Mouse (Mus musculus) spleen, adult 12 weeks (tissue): ENCODE measurements around the gene A530016L24Rik.

Source experiments
- DNase-seq: peaks from one replicate; pipeline ENCODE4 v3.0.0; 2022; ENCODE audit warnings: low spot score

A530016L24Rik gene

DNA sequence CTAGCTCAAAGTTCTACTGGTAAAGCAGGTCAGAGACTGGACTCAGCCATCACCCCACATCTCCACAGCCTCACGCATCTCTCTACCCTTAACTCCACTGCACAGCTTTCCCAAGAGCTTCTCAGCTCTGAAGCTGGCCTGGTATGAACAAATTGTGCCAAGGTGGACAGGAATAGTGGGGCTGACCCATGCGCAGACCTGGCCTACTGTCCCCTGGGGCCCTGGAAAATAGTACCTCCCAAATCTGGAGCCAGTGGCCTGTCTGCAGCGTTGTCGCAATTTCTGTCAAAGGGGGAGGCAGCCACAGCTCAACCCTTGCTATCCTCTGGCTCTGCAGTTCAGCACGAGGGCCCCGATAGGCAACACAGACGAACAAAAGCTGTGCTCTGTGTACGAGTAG lies at the start of gene A530016L24Rik:
Gene A530016L24Rik, plus strand, starts transcription at position 315 of the 400 bp plus-strand sequence.
- no peak for DNase-seq

DNA sequence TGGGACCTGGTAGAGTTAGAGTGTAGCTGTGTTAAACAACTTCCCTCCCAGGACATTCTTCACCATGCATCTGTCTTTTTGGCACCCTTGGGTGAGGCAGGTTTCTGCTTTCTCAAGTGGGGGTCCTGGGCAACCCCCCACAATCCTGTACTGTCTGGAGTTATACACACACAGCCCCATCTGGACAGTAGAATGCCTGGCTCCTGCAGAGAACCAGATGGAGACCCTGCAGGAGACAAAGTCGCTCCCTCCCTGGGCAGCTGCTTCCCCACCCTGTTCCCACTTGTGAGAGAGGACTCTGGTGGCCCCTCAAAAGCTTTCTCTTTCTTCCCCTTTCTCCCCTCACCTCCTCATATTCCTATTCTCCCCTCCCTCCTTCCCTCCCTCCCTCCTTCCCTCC lies 49.3 kb upstream of the A530016L24Rik start:
- no peak for DNase-seq

DNA sequence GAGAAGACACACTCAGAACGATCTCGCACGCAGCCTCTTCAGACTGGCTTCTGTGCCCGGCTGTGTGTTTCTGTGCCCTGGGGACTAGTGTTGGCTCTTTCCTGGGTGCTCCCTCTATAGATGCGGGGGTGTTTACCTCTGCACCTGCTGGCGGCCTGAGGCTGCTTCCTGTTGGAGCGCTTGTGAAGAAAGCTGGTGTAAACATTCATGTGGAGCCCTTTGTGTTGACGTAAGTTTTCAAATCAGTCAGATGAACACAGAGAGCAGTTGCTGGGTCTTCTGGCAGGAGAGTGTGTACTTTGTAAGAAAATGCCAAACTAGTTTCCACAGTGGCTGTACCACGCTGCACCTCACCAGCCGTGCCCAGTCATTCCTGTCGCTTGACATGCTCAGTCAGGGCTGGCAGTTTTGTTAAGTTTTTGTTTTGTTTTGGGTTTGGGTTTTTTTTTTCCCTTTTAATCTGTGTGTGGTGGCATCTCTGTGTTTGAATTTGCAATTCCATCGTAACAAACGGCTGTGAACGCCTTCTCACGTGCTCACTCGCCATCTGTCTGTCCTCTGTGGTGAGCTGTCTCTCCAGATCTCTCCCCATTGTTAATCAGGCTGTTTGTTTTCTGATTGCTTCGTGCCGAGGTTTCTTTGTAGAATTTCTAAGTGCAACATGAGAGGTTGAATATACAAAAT lies 40.0 kb upstream of the A530016L24Rik start:
- DNase-seq, result no peak

DNA sequence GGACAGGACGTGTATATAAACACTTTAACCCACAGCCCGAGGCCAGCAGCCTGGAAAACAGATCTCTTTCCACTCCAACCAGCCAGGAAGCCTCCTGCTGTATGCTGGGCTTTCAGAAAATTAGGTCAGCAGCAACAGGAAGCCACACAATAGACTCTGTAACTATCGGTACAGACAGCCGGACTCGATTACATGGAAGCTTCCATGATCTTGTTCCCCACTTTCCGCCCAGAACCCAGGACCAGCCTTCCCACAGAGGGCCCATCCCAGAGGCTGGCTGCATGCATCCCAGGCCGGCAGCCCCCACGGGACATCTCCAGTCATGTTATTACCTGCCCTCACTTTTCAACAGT lies 39.4 kb upstream of the A530016L24Rik start:
- no peak for DNase-seq

DNA sequence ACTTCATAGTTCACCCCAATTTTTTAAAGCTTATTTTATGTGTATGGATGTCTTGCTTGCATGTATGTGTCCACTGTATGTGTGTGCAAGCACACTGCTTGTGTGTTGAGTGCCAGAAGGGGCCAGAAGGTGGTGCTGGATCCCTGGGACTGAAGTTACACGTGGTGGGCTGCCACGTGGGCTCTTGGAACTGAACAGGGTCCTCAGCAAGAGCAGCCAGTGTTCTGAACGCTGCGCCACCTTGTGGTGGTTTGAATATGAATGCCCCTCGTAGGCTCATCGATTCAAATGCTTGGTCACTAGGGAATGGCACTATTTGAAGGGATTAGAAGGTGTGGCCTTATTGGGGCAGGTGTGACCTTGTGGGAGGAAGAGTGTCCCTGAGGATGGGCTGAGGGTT lies 38.4 kb upstream of the A530016L24Rik start:
- DNase-seq, result no peak

DNA sequence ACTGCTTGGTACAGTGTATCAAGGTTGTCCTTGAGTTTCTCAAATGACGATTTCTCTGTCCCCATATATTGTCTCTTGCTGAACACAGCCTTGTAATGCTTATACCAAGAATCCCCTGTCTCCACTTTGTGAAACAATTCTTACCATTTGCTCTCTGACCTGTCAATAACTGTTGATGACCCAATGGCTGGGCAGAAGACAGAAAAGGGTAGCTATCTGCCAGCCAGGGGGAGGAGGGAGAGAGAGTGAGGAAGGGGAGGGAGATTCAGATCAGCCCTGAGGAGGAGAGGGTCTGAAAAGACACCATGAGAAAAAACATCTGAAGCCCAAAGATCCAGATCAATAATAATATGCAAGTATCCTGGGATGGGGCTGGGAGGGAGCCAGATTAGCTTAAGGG lies 37.9 kb upstream of the A530016L24Rik start:
- DNase-seq, result no peak

DNA sequence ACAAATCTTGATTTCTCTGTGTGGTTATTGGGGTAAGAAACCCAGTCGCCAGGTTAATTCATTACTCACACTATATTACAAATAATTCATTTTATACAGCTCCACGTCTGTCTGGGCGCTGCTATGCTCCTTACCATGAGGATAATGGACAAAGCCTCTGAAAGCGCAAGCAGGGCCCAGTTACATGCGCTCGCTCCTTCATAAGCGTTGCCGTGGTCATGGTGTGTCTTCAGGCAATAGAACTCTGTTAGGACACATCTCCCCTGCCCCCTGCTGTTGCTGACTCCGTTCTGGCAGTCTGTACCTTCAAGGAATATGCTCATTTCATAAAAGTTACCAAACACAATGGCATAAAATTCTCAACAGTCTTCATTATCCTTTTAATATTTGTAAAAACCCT lies 37.4 kb upstream of the A530016L24Rik start:
- DNase-seq, result no peak

DNA sequence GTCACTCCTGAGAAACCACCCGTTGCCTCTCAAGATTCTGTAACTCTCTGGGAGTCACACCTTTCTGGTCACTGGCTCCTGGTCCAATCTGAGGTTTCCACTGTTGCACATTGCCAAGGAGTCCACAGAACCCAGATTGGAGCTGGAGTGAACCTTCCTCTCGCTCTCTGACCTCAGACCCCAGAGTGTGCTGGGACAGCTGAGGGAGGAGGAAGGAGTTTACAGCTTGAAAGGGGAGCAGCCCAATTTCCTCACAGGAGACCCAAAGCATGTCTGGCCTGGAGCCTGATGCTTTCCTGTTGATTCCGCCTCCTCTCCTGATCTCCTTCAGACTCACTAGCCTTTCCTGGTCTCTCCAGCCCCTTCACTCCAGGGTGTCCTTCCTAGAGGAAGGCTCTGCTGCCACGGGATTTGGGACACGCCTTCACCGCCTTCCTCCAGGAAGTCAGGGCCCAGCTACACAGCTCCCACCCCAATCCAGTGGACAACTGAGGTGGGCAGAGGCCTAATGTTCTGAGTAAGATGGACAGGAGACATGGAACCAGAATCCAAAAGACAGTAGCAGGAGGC lies 33.0 kb upstream of the A530016L24Rik start:
- no peak for DNase-seq

DNA sequence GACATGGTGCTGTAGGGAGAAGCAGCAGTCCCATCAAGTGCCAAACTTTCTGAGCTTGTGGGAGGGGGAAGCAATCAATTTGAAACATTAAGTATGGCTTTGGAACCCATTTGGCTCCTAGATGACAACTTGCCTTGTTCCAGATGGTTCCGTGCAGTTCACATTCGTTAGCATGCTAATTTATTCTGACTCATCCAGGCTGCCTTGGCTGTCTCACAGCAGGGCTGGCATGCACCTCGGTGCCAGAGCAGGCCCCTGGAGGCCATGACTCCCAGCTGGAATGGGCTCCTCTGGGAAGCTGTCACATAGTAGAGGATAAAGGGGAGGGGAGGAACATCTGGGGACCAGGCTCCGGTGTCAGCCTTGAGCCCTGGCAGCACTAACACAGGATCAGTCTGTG lies 31.4 kb upstream of the A530016L24Rik start:
- DNase-seq, result no peak

DNA sequence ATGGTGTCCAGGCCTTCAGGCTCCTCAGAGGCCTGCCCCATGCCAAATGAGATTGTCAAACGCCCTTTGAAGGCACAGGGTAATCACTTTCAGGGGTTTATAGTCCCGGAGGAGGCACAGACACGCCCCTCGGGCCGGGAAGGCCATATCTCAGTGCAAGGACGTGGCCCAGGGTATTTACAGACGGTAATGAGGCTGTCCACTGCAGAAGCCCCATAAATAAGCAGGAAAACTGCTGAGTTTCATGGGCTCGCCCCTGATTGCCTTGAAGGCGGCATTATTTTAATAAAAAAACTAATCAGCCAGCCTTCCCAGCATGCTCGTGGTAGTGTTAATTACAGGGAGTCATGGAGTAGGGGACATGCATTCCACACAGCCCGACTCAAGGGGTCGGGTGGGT lies 26.8 kb upstream of the A530016L24Rik start:
- no peak for DNase-seq

DNA sequence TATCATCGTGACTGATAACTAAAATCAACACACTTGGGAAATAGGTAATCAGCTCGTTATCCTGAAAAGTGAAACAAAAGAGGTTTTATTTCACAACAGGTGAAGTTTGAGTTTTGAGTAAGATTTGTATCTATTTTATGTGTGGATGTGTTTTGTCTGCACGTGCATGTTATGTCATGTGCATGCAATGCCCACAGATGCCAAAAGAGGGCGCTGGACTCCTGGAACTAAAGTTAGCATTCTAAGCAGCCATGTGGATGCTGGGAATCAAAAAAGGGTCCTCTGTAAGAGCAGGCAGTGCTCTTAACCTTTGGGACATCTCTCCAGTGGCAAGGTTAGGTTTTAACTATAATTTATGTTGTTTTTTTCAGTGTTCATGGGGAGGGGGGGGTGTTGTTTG lies 26.0 kb upstream of the A530016L24Rik start:
- DNase-seq, result no peak

DNA sequence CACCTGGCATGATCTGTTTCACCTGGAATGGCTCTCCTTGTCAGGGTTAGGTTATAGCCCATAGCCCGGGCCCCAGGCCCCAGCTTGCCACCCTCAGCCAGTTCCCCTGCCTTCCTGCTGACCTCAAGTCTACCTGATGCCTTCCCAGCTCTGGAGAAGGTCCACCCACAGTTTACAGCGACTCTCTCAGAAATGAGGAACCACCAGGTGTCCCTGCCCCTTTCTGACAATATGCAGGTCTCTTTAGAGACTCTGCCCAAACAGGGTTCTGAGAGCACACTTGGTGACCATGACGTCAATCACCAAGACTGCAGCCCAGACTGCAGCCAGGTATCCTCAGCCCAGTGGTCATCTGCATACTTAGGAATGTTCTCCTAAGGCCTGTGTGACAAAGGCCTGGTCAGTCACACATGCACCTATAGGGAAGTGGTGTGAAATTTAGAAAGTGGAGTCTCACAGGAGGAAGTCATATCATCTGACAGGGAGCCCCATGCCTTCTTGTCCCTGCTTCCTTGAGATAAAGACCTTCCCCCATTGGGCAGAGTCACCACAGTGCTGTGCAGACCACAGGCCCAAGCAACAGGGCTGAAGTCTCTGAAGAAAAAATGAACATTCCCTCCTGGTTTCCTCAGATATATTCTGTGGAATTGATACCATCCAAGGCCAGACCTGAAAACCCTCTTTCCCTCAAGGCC lies 25.4 kb upstream of the A530016L24Rik start:
- no peak for DNase-seq

DNA sequence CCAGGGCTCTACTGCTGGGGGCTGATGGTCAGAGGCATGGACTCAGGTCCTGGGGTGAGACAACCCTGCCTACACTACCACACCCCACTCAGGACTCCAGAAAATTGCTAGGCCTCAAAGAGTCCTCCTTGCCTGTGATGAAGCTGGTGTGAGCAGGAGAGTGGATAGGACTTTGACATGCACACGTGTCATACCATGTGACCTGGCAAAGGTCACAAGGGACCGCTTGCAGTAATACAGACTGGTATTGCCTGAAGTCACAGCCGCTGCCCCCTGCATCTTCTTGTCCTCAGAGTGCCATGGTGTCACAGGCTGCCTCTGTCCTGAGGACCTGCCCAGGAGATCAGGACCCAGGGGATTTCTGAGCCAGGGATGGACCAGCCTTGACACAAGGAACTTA lies 24.7 kb upstream of the A530016L24Rik start:
- no peak for DNase-seq

DNA sequence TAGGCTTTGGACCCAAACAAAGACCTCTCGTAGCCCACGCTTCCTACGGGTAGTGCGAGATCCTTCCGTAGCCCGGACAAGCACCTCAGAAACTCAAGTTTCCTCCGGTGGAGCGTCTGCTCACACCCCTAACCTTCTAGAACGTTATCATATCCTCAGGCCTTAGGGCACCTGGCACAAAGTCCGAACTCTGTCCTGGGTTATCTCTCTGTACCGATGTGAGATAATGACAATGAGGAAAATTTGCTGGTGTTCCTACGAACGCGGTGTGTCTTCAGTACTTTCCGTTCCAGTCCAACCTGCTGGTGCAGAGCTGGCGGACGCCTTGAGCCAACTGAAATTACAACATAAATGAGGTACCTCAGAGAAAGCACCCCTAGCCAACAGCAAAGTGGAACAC lies 23.3 kb upstream of the A530016L24Rik start:
- DNase-seq, result no peak

DNA sequence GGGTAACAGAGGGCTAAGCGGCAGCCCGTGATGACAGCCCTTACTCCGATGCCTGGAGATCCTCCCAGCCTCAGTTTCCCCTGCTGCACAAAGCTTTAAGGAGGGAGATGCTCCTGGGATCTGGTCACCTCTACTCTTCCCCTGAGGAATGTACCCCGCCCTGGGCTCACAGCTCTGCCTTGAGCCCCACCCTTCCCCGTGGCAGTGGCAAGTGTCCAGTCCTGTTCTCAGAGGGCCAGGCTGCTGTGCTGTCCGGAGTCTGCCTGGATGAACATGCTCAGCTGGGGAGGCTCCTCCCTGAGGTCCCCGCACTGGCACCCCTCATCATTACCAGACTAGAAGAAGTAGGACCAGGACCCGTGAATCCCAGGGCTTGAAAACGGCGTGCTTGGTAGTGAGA lies 21.9 kb upstream of the A530016L24Rik start:
- DNase-seq, result no peak

DNA sequence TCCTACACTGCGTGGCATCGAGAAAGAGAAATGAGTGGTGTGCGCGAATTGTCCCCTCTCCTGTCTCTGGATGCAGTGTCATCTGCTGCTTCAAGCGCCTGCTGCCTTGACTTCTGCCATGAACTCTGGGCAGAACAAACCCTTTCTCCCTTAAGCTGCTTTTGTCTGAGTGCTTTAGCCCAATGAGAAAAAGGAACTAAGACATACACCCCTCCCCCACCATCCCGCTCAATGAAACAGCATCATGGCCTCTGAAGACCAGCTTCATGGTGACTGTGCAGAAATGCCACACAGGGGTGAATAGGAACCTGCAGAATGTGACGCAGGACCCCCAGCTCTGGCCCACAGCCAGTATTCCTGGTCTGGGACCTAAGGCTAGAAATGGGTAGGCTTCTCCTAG lies 19.9 kb upstream of the A530016L24Rik start:
- no peak for DNase-seq

DNA sequence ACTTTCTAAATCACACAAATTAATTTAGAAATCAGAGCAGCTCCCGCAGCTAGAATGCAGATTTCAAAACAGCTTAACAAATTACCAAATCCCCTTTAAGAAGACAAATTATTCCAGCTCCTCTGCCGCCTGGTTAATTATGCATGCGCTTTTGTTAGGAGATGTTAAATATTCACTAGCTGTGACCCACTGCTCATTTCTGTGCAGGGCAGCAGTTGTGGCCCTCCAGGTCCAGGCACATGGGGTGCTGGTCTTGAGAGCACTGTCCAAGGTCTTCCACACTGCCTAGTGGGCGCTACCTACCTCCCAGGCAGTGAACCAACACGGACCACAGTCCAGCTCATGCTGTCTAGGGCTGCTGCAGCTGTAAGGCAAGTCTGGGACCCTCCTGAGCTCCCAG lies 19.0 kb upstream of the A530016L24Rik start:
- no peak for DNase-seq

DNA sequence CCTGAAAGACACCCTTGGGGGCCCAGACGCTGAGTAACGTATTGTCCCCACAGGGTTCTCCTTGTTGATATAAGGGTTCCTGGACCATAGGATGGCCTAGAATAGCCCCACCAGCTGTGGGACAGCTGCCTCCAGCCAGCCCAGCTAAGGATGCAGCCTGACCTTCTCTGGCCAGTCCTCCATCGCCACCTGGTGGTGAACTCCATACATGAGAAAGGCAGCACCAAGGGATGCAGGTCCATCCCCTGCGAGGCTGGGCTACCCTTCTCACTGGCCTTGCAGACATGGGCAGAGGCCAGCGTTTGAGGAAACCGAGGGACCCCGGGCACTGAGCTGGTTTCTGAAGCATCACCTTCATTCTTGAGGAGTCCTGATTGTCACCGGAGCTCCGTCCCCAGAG lies 15.5 kb upstream of the A530016L24Rik start:
- DNase-seq, result peak; percentile 7

DNA sequence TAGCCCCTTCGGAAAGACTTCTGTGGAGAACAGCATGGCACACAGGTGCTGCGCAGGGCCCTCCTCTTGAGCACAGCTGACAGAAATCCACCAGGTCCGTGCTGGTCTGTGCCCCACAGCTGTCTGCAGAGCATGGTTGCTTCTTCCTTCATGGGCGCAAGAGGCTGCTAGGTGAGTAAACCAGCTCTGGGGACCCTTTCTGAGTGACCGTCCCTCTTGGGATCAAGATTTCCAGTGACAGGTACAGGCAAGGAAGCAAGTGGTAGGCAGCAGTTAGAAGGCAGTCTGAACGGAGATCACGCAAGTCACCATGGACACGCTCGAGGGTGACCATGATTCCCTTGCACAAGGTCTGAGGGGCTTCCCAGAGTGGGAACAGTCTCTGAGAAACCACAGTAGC lies 287 bp downstream of the A530016L24Rik start:
- no peak for DNase-seq

DNA sequence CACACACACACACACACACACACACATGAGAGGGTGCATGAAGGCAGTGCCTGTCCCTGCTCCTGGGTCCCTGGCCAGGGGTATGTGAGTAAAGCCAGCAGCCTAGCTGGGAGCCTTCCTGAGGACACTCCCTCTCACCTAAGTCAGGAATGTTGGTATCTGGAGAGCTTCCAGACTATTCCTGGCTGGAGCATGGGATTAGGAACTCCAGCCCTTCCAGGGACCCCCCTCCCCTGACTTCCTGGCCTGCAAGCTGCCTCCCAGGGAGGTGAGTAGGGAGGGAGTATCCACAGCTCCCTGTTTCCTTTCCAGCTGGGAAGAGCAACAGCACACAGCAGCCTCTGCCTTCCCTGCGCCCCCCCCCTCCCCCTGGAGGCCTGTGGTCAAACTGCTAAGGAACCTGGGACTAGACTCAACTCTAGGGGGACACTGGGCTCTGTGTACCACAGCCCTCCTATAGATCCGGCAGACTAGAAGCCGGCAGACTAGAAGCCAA lies 1.2 kb downstream of the A530016L24Rik start:
- DNase-seq, result no peak

DNA sequence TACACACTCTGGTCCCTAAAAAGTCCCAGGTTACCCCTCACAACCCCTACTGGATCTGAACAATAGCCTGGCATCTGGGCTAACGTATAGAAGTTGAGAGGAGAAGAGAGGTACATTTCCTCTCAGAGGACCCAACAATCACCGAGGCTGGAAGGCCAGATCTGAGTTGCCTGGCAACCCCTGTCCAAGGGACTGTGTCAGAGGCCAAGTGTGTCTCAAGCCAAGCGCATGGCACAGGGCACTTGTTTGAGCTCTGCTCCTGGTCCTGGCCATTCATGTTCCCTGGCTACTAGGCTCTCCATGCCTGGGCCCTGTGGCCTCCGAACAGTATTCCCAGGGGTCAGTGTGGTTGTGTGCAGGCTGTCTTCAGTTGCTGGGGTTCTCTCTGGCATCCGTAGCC lies 6.9 kb downstream of the A530016L24Rik start:
- no peak for DNase-seq

DNA sequence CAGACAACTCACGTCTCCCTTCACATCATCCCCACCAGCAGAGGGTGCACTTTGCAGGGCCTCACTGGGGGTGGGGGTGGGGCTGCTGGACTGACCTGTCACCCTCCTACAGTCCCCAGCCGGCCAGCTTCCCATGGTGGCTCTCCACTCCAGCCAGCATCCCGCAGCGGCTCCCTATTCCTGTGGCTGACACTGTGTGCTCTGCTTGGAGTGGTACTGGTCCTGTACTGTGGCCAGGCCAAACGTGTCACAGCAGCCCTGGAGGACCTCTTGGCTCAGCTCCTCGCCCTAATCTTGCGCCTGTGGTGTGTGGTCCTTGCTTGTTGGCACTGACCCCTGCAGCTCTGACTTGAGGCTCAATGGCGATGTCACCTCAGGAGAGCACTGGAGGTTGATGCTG lies 8.5 kb downstream of the A530016L24Rik start:
- DNase-seq, result no peak

DNA sequence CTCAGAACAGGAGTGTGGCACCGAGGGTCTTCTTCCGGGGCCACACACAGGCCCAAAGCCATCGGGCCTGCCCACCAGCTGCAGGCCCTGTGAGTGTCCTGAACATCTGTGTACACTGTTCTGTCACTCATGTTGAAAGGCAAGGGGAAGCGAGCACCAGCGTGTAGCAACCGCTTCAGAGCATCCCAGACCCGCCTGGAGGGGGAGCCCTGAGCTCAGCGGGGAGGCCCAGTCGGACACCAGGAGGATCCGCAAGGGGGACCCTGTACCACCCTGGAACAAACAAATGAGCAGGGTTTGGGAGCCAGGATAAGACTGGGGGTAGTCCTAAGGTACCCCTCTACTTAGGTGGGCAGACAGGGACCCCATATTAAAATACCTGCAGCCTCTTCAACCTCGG lies 9.4 kb downstream of the A530016L24Rik start:
- DNase-seq, result no peak
